Mouse (Mus musculus): ENCODE measurements at regions not wholly inside any gene's neighbourhood (a gene's known extent, or its start where the extent isn't known, plus 50 kb on each side); places are given as distances from the start of the nearest gene placed in this dataset.

DNA sequence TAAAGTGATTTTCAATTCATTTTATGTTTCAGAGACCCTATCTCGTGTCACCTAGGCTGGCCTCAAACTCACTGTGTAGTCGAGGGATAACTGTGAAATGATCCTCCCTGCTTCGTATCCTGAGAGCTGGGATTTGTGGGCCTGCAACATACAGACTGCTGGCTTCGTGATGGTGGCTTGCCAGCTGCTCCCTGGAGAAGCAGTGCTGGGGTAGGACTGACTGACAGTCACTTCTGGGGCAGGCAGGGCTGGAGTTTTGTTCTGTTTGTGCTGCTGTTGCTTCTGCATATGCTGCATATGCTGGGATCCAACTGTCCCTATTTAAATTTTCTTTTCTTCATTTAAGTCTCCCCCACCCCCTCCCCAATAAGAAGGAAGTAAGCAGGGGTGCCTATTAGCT is 1217.0 kb upstream of the A1bg start:
- DNase-seq, result no peak

DNA sequence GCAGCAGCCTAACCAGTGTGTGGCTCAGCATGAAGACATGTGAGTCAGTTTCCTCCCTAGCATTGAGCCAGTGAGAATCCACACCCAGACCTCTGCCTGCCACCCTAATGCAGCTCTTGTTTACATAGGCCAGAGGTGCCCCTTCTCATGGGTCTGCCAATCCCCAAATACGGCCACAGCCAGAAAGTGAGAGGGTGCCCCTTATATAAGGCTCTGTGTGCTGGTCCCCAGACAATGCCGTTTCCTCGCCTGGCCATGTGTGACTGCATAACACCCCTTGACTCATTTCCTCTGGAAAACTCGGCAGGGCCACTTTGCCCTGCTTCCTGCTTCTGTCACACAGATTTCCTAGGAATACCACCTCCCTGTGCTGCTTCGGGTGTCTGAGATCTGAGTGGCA is 1216.4 kb upstream of the A1bg start:
- peak in 1 of 2 experiments; percentile 39 for DNase-seq

DNA sequence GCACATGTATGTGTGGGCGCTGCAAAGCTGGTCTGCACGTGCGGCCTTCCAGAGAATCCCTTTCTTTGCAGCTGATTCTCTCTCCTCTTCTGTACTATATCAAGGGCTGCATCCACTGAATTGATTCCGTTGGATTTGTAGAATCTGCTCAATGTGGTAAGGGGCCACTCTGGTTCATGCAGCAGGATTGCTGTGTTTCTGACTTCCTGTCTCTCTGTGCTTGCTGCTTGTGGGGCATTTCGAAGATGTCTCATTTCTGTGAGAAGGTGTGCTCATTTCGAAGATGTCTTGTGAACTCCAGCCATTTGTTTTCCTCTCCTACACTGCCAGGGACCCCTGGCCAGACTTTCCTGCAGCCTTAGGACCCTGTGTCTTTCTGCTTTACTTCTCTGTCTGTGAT is 1215.9 kb upstream of the A1bg start:
- DNase-seq, result no peak

DNA sequence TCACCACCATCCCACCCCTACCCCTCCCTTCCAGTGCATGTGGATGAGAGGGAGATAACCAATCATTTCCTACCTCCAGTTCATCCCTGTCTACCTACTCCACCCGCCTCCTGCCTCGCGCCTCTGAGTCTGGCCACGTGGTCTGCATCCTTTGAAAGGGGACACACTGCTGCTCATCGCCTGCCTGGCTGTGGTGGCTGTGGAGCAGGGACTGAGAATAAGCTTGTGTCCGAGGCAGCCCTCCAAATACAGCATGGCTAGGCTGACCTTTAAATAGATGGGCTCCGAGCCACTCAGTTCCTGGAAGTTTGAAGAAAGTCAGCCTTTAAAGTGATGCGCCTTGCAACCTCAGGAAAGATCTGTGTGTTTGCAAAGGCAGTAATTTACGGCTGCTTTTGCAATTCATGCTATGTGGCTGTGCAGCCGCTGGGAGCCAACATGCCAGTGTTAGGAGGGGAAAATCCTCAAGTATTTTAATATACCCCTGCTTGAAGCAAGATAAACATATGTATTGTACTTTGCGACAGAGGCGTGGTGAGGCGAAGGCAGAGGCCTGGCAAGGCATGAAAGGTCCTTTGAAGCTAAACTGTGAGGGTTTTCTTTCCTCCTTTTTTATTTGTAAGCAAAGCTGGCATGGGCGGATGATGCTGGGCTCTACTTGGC is 1214.3 kb upstream of the A1bg start:
- DNase-seq, result peak; percentile 32 to 41

DNA sequence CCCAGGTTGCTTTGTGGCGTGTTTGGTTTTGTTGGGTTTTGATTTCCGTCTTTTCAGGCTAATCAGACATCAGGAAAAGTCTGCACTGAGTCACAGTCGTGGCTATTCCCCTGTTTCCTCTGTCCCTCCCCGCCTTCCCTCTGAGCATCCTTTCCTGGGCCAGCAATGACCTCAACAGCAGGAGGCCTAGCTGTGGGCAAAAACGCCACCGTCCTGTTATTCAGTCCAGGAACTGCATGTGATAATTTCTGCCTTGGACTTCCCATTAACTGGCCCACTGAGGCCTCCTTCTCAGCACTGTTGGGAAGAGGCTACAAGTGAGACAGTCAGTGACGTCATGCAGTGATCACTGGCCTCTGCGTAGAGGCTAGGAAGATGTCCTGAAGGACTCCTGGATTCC is 1212.0 kb upstream of the A1bg start:
- no peak for DNase-seq

DNA sequence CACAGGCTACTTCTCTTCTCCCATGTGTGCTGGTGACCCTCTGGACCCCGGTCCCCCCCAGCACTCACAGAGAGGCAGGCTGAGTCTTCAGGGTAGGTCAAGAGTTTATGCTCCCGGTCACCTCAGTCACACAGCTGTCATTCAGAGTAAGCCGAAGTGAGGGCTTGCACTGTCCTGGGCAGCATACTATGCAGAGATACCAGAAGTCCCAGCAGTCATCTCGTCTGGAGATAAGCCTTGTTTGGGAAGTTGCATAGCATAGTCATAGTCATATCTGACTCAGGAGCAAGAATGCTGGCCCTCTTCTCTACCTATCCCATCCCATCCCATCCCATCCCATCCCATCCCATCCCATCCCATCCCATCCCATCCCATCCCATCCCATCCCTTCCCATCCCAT is 1211.5 kb upstream of the A1bg start:
- no peak for DNase-seq

DNA sequence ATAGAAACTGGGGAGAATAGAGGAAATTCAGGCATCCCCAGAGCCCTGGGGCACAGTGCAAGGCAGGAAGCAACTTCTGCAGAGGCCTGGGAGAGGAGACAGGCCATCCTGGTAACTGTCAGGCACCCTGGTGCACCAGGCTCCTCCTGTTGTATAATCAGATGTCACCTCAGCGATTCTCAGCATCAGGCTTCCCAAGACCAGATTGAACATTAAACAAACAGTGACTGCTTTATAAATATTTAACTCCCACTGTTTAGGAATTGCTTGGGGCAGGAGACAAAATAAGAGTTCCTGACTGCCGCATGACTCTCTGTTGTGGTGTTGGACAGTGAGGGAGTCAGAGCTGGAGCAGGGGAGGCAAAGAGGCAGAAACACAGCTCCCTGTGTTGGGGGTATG is 1210.1 kb upstream of the A1bg start:
- peak; percentile 65 to 89 for DNase-seq

DNA sequence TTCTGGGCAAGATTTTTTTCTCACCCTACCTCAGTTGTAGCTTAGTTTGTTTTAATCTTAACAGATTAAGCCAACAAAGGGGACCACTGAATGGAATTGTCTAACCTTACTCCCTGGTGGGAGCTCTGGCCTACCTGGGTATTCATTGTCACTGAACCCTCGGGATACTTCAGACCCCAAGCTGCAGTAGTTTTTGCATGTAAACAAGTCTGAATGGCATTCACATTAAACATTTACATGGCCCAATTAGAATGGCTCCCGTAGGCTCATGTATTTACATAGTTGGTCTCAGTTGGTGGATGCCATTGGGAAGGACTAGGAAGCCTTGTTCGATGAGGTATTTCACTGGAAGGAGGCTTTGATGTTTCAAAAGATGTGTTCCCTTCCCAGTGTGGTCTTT is 1208.9 kb upstream of the A1bg start:
- DNase-seq, result no peak

DNA sequence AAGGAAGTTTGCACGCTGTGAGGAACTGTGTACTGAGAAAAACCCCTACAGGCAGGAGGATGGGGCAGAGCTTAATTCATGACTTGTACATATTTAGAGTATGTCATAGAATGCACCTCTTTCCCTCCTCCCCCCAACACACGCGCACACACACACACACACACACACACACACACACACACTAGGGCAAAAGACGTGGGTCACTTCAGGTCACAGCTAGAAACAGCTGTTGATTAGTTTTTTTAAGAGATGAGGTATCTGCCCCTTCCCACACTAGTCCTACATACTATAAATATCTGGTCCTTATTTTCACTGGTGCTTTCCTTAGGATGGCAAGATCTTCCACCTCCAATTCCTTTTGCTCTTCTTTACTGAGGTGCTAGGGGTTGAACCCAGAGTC is 1207.7 kb upstream of the A1bg start:
- DNase-seq, result no peak

DNA sequence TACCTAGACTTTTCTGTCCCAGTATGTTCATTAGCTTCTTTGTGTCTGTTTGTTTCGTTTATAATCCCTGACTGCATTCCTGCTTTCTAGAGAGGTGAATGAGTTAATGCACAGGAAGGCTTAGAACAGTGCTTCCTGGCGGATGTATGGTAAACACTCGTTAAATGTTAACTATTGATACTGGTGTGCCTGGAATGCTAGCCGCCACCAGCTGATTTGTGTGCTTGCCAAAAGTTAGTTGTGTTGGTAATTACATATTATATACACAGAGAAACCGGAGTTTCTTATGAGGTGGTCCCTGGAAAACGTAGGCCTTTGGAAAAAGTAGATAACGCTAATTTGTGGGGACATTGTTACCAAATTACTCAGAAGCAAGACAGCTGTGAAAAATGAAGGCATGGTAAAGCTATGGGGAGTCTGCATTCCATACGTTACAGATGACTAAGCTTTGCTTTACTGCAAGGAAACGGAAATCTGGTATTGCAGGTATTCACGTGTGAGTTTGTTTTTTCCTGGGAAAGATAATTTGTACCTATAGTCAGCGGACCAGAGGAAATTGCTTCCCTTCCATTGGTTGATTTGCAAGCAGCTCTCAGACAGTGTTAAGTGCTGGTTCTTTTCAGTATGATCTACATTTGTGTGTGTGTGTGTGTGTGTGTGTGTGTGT is 1205.9 kb upstream of the A1bg start:
- DNase-seq, result no peak

DNA sequence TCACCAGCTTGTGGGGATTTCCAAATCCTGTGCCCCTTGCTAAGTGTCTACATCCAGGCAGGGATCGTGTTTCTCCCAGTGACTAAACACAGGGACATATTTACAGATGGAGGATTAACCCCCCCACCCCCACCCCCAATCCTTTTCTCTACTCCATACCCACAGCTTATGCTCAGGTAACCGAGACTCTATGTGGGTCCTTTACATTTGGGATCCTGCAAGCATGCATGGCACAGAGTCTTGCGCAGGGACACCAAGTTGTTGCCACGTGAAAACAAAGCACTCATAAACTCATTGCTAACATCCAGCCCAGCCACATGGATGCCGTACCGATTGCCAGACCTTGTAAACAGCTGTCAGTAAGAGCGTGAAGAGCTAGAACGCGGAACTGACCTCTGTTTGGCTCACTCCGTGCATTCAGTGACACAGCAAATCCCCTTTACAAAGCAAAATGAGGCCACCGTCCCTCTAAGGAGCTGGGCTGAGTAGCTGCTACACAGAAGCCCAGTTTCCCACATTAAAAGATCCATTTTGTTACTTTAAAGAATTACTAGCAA is 1204.9 kb upstream of the A1bg start:
- DNase-seq, result peak; percentile 29 to 46

DNA sequence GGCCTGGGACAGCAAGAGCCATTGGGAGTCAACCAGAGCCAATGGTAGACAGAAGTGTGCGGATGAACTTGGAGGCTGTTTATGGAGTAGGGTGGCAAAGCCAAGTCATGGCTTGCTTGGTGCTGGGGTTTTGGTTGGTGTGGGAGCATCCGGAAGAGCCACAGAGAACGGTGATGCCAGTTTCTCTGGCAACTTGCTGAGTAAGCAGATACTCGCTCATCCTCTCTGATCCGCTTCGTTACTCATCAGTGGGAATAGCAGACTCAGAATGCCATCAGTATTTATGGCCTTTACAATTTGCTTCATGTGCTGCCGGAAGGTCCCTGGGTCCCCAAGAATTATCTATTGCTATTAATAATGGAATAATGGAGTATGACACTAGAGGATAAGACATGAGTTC is 1202.9 kb upstream of the A1bg start:
- no peak for DNase-seq

DNA sequence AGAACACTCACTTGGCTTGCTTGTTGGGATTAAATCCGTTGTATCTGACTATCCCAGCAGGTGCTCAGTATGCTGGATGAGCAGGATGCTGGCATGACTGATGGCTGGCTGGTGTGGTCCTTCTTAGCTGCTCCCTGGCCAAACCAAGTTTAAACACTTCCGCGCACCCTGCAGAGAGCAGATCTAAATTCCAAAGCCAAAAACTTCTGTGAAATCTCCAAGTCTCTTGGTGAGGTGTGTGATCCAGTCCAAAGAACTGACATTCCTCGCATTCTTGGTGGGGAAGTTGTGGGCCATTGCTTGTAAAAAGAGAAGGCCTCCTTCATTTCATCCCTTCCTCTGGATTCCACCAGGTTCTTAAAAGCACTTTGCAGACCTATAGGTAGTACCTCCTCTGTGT is 1200.9 kb upstream of the A1bg start:
- DNase-seq, result no peak

DNA sequence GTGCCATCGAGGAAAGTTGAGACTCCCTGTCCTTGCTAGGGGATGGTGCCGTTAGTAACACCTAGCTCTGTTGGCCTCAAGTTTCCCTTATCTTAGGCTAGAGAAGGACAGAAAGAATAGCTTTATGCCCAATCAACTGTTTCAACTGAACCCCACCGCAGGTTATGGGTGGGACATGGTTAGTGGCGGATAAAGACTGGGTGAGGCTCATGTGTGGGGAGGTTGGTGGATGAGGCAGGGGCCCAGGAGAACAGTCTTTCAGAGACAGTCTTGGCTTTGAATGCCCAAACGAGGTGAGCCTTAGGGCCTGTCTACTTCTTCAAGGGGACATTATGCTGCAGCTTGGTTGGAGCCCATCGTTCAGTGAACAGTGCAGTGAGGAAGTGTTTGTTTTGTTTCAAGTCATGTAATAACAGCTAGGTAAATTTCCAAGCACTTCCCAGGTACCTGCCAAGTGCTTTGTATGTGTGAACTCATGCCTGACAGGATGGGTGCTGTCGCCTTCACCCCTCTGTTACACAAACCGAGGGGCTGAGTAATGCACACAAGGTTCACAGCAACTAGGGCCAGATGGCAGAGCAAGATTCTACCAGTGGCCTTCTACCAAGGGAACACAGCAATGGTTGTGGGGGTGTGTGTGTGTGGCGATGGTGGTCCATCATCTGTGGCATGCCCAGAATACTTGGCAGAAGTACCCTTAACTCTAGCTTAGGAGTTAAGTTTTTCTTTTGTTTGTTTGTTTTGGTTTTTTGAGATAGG is 1199.6 kb upstream of the A1bg start:
- DNase-seq, result no peak

DNA sequence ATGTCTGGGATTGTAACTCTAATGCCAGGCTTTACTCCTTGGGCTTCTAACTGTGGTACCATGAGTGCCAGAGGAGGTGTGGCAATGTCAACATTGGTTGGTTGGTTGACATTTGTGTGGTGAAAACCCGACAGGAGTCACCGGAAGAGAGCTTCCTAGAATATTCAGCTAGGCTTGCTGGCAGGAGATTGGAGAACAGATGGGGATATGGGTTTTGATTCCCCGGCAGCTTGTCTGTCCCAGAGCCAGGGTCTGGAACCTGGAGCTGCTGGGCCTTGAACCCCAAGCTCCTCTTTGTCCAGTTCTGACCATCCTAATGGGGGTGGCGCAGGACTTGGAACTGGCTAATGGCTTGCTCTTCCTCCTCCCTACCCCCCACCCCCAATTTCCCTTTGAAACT is 1198.9 kb upstream of the A1bg start:
- DNase-seq, result no peak

DNA sequence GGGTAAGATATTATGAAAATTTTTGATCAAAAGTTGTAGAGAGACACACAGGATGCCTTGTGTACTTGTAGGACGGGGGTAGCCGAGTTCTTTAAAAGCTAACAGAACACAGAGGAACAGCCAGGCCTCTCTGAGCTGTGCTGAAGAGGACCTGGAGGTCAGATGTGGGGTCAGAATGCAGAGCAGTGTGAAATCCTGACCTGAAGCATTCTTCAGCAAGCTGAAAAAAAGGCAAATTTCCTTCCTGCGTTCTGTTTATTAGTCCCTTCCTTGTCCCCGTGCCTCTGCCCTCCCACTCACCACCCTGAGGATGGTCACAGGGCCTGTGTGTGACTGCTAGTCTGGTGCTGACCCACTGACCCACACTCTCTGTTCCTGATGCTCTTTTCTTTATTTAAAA is 1197.9 kb upstream of the A1bg start:
- no peak for DNase-seq

DNA sequence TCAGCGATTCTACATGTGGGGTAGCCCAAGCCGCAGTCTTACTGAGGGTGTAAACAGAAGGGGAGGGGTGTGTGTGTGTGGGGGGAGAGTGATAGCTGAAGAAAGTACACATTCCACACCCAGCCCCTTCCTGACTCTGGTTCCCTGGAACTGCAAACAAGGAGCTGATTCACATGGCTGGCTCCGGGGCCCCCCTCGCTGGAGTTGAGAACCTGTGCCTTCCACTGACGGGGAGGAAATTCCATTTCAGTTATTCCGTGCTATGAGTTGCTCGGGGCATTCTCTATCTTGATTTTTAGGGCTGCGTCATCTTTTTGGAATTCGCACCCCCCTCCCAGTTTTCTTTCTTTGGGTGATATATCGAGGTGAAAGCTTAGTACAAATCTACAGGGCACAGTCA is 1196.2 kb upstream of the A1bg start:
- no peak for DNase-seq

DNA sequence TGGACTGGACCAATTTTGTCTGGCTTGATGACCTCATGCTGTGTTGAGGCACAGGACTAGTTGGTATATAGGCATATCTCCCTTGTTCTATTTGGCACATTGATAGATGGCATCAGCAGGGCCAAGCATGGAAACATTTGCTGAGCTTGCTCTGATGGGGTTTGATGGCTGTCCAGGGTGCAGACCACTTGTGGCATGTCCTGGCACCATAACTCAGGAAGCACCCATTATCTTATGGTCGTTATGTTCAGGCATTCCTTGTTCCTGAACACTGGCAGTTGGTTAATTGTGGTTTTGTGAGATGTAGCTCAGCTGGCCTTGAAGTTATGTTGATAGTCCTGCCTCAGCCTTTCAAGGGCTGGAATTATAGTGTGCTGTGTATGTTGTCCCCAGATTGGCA is 1193.4 kb upstream of the A1bg start:
- DNase-seq, result no peak

DNA sequence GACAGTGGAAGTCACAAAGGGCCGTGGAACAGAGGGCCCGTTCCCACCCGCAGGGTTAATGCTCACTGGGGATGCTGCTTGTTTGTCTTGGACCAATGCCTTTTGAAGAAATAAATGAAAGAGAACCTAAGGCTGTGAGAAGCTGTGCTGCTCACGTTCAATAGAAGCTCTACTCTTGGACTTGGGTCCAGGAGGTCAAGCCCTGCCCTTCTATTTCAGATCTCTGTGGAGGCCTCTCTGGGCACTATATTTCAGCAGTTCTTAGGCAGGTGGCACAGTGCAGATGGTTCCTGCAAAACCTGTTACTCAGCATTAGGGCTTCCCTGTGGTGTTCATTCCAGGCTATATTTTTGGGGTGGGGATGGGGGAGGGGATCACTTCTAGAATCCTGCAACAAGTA is 1192.0 kb upstream of the A1bg start:
- DNase-seq, result peak; percentile 59 to 63

DNA sequence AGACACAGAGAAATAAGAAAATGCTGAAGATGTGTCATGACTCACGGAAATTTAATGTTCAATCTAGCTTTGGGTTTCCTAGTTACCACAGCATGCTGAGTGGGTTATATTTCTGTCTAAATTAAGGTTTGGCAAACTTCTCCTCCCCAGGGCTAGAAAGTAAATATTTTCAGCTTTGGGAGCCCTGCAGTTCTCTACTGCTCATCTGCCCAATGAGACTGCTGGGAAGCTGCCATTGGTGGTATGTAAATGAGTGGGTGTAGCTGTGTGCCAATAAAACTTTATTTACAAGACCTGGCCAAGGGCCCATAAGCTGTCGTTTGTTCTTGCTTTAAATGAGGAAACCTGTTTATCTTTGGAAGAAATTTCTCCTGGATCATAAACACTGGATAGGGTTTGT is 1189.3 kb upstream of the A1bg start:
- no peak for DNase-seq

DNA sequence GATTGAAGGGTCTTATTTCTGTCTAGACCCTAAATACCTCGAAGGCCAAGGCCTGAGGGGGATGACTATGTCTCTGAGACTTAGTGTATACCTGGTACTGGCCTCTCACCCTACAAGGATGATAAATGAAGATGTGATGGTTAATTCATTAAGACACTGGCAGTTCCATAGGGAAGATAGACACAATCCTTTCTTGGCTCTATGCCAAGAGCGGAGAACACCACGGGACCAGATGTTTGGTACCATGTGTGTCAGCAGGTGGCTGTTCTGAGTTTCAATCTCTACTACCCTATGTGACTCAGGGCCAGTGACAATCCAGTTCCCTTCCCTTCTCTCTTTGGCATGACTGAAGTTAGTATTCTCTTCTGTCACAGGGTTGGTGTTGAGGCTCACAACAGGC is 1185.2 kb upstream of the A1bg start:
- DNase-seq, result no peak

DNA sequence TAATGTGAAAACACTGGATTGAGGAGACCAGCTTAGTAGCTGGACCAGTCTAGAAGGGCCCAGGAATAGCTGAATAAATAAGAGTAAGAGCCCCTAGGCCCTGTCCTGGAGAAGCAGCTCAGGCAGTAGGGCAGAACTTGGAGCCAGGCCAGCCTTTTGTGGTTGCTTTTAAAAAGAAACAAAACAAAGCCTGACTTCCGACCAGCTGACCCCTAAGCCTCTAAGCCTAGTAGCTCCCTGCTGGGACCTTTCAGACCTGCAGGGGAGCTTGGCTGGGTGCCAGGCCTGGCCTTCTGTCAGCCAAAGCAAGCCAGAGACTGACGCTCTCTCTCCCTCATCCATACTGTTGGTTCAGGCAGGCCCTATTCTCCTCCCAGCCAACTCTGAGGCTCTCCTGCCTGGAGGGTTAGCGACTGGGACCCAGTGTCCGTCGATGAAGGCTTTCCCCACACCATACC is 1183.7 kb upstream of the A1bg start:
- peak; percentile 96 to 98 for DNase-seq

DNA sequence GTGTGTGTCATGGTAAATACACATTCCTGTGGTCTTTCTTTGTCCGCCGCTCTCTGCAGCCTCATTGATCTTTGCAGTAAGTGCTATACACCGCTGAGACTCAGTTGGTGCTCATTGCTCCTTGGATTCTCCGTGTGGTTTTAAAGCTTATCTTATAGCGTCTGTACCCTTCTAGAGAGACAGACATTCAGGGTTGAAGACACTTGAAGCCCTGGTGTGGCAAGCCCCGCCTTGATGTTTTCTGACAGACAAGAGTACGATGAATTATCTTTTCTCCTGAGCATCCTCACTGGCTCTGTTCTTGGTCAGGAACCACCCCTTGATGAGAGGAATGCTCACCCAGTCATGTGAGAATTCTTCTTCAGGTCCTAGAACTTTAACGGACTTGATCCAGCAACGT is 1182.7 kb upstream of the A1bg start:
- DNase-seq, result no peak

DNA sequence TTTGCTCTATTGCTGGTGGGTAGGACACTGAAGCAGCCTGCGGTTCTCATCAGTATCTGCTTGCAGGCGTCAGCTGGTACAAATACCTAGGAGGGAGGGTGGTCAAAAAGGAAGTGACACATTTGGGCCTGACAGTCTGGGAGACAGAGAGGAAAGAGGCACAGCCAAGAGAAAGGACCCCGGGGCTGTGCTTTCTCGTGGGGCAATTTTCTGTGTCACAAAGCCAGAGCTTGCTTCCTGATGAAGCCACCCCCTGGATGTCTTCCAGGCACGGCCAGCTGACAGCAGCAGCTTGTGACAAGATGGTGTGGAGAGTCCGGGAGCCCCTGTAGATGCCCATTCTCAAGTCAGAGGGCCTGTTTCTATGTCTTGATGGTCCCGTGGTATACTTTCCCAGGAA is 1181.8 kb upstream of the A1bg start:
- peak; percentile 43 to 59 for DNase-seq
